Mouse (Mus musculus): ENCODE measurements around the gene Rbm20.

DNA sequence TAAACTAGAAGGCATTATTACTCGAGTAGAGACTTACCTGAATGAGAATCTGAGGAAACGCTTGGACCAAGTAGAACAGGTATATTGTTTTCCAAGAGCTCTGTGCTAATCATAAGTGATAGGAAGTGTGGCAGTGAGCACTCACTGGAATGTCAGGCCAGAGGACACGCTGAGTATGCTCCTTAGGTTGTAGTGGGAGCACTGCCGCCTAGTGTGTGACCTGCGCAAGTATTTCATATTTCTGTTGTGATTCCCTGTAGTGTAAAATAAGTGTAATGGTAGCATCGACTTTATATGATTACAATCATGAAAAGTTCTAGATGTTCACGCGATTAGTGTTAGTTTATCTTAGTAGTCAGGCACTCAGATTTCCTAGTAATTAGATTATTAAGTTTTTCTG, 38.4 kb upstream of the Rbm20 start:
- no peak for TF ChIP-seq PAX5 (IDR thresholded peaks at IDR 0.05; ENCODE audit: low read length)
- no peak for TF ChIP-seq MAX (IDR thresholded peaks at IDR 0.05; ENCODE audit: low read length)
- TF ChIP-seq EP300 (IDR thresholded peaks at IDR 0.05; ENCODE audit: low read length) = no peak
- TF ChIP-seq ZC3H11A (IDR thresholded peaks at IDR 0.05; ENCODE audit: low read depth, low read length) = no peak
- no peak for TF ChIP-seq E2F4 (IDR thresholded peaks at IDR 0.05; ENCODE audit: insufficient replicate concordance, low read depth, low read length)
- TF ChIP-seq HCFC1 (IDR thresholded peaks at IDR 0.05; ENCODE audit: low read depth, low read length) = no peak
- peak in 1 of 2 experiments; percentile 34; a peak in 2 of 4 replicates for TF ChIP-seq CTCF (conservative IDR thresholded peaks at IDR 0.05 in 1 of 2, IDR thresholded peaks at IDR 0.05 in 1 of 2; ENCODE audit: low read depth in 2 of 2, low read length in 2 of 2)
- no peak for TF ChIP-seq NRF1 (IDR thresholded peaks at IDR 0.05; ENCODE audit: low read depth, low read length)
- no peak for TF ChIP-seq MAFK (IDR thresholded peaks at IDR 0.05; ENCODE audit: insufficient replicate concordance, low read length)
- TF ChIP-seq TBP (conservative IDR thresholded peaks at IDR 0.05; ENCODE audit: low read depth, low read length) = no peak
- TF ChIP-seq MYC (IDR thresholded peaks at IDR 0.05; ENCODE audit: low read depth, low read length) = no peak

Data from CH12.LX (cell line).